ENCODE assay signal across 8 mouse cellular contexts in genomic region chr9:121605414-121606278, GRCm38 (mm10). TPM values are rescaled to one million over a fixed set of nuclear protein-coding genes. Genes with fewer than 3 reads are reported as not detected.
DNase-seq lines count a peak whose midpoint lies in the region; ATAC-seq and TF ChIP-seq lines count a peak whose summit lies in the region.

No protein-coding gene starts in this region.

- H3K27me3 ChIP-seq in C2C12 (ENCODE audit: control insufficient read depth, insufficient read depth, insufficient read length) = peaks cover 17% of the 10 kb centered on the region
- 0 out of 2 replicates have a peak, but pooled peaks cover 4% of the 10 kb centered on the region for H3K27me3 ChIP-seq in embryonic facial prominence, embryonic 15.5 days
- 0 out of 2 replicates have a peak, but pooled peaks cover 2% of the 10 kb centered on the region for H3K27me3 ChIP-seq in heart, embryonic 11.5 days (ENCODE audit: control insufficient read depth, insufficient read depth, low read length)
- H3K27me3 ChIP-seq in kidney, embryonic 16.5 days (ENCODE audit: insufficient read depth, low read length) = no peaks in the 10 kb centered on the region
- peaks cover 9% of the 10 kb centered on the region; the same call in 1 of the 2 replicates for H3K27me3 ChIP-seq in liver, embryonic 11.5 days (replicated peaks; ENCODE audit: control insufficient read depth, insufficient read depth, low read length)
- 0 out of 2 replicates have a peak, but pooled peaks cover 2% of the 10 kb centered on the region for H3K27me3 ChIP-seq in neural tube, embryonic 15.5 days (replicated peaks)

- H3ac ChIP-seq in C2C12 (ENCODE audit: control insufficient read depth, insufficient read length, low read depth) = no peak overlapping the region

- H3K79me2 ChIP-seq in C2C12 (ENCODE audit: control insufficient read depth, insufficient read depth) = no peaks in the 10 kb centered on the region

- H3K79me3 ChIP-seq in C2C12 (ENCODE audit: low read depth) = no peaks in the 10 kb centered on the region

- no peak overlapping the region for H3K9ac ChIP-seq in embryonic facial prominence, embryonic 15.5 days
- no peak overlapping the region for H3K9ac ChIP-seq in heart, embryonic 11.5 days (ENCODE audit: low read depth, low read length)
- no peak overlapping the region for H3K9ac ChIP-seq in kidney, embryonic 16.5 days (replicated peaks; ENCODE audit: low read length)
- no peak overlapping the region for H3K9ac ChIP-seq in liver, embryonic 11.5 days (ENCODE audit: low read depth, low read length)
- no peak overlapping the region for H3K9ac ChIP-seq in neural tube, embryonic 15.5 days (replicated peaks)

- no peak overlapping the region for H3K4me2 ChIP-seq in embryonic facial prominence, embryonic 15.5 days (replicated peaks)
- no peak overlapping the region for H3K4me2 ChIP-seq in heart, embryonic 11.5 days
- no peak overlapping the region for H3K4me2 ChIP-seq in kidney, embryonic 16.5 days (replicated peaks; ENCODE audit: low read depth, low read length)
- H3K4me2 ChIP-seq in liver, embryonic 11.5 days = no peak overlapping the region
- no peak overlapping the region for H3K4me2 ChIP-seq in neural tube, embryonic 15.5 days

- peak; percentile 39; the same call in 1 of the 2 replicates for ATAC-seq in embryonic facial prominence, embryonic 15.5 days (ENCODE audit: insufficient number of reproducible peaks, low FRiP score, low TSS enrichment, low read depth)
- 0 out of 2 replicates have a peak, but pooled peaks have one; percentile 40 for ATAC-seq in heart, embryonic 11.5 days (replicated peaks; ENCODE audit: insufficient number of reproducible peaks, low FRiP score, low TSS enrichment)
- ATAC-seq in kidney, embryonic 16.5 days (ENCODE audit: low FRiP score, low TSS enrichment) = peak; percentile 62; the same call in 1 of the 2 replicates
- no peak for ATAC-seq in liver, embryonic 11.5 days (replicated peaks; ENCODE audit: low FRiP score)
- peak; percentile 84 for ATAC-seq in neural tube, embryonic 15.5 days (ENCODE audit: low FRiP score)

- no peaks in the 10 kb centered on the region for H3K4me1 ChIP-seq in bone marrow, adult 2 months (ENCODE audit: control insufficient read depth, insufficient read depth, low read length)
- H3K4me1 ChIP-seq in embryonic facial prominence, embryonic 15.5 days = peaks cover 12% of the 10 kb centered on the region
- H3K4me1 ChIP-seq in heart, embryonic 11.5 days (ENCODE audit: control insufficient read depth, insufficient read depth, low read length) = peaks cover 4% of the 10 kb centered on the region; the same call in 1 of the 2 replicates
- H3K4me1 ChIP-seq in kidney, embryonic 16.5 days (ENCODE audit: insufficient read depth, low read length) = peaks cover 6% of the 10 kb centered on the region; the same call in 1 of the 2 replicates
- no peaks in the 10 kb centered on the region for H3K4me1 ChIP-seq in liver, embryonic 11.5 days (replicated peaks; ENCODE audit: control insufficient read depth, insufficient read depth, low read length)
- H3K4me1 ChIP-seq in neural tube, embryonic 15.5 days = 0 out of 2 replicates have a peak, but pooled peaks cover 2% of the 10 kb centered on the region

- no peak for TF ChIP-seq POLR2A in bone marrow, adult 2 months (IDR thresholded peaks at IDR 0.05; ENCODE audit: borderline replicate concordance, control insufficient read depth, low read depth, low read length)

- peak; percentile 68 for TF ChIP-seq CTCF in C2C12 (IDR thresholded peaks at IDR 0.05; ENCODE audit: control insufficient read depth, insufficient read depth, insufficient read length)
- peak; percentile 68 for TF ChIP-seq CTCF in bone marrow, adult 2 months (IDR thresholded peaks at IDR 0.05; ENCODE audit: control insufficient read depth, insufficient read depth, low read length)

- DNase-seq in liver, embryonic 11.5 days (ENCODE audit: low spot score) = peak; percentile 59
- peak; percentile 59 for DNase-seq in testis, postnatal 14 days (ENCODE audit: low spot score)

- H3K9me3 ChIP-seq in embryonic facial prominence, embryonic 15.5 days (replicated peaks) = no peaks in the 10 kb centered on the region
- H3K9me3 ChIP-seq in heart, embryonic 11.5 days (replicated peaks; ENCODE audit: control insufficient read depth, low read length) = no peaks in the 10 kb centered on the region
- H3K9me3 ChIP-seq in kidney, embryonic 16.5 days (ENCODE audit: low read length) = no peaks in the 10 kb centered on the region
- H3K9me3 ChIP-seq in liver, embryonic 11.5 days (ENCODE audit: control insufficient read depth, low read length) = no peaks in the 10 kb centered on the region
- H3K9me3 ChIP-seq in neural tube, embryonic 15.5 days (replicated peaks) = no peaks in the 10 kb centered on the region

- no peaks in the 10 kb centered on the region for H3K36me3 ChIP-seq in C2C12 (ENCODE audit: control insufficient read depth, insufficient read depth)
- H3K36me3 ChIP-seq in embryonic facial prominence, embryonic 15.5 days = no peaks in the 10 kb centered on the region
- H3K36me3 ChIP-seq in heart, embryonic 11.5 days (ENCODE audit: control insufficient read depth, insufficient read depth, low read length) = no peaks in the 10 kb centered on the region
- H3K36me3 ChIP-seq in kidney, embryonic 16.5 days (ENCODE audit: insufficient read depth, low read length) = no peaks in the 10 kb centered on the region
- H3K36me3 ChIP-seq in liver, embryonic 11.5 days (ENCODE audit: control insufficient read depth, insufficient read depth, low read length) = no peaks in the 10 kb centered on the region
- no peaks in the 10 kb centered on the region for H3K36me3 ChIP-seq in neural tube, embryonic 15.5 days

- H3K4me3 ChIP-seq in C2C12 (ENCODE audit: insufficient read depth, poor library complexity, severe bottlenecking) = no peak overlapping the region
- no peak overlapping the region for H3K4me3 ChIP-seq in bone marrow, adult 2 months (replicated peaks; ENCODE audit: control insufficient read depth, low read depth, low read length)
- H3K4me3 ChIP-seq in embryonic facial prominence, embryonic 15.5 days (replicated peaks) = no peak overlapping the region
- H3K4me3 ChIP-seq in heart, embryonic 11.5 days (ENCODE audit: low read depth, low read length) = no peak overlapping the region
- H3K4me3 ChIP-seq in kidney, embryonic 16.5 days (ENCODE audit: low read length) = no peak overlapping the region
- H3K4me3 ChIP-seq in liver, embryonic 11.5 days (ENCODE audit: low read depth, low read length) = no peak overlapping the region
- no peak overlapping the region for H3K4me3 ChIP-seq in neural tube, embryonic 15.5 days (replicated peaks)

- no peak overlapping the region for H3K27ac ChIP-seq in bone marrow, adult 2 months (ENCODE audit: control insufficient read depth, insufficient read depth, low read depth, low read length, poor library complexity)
- no peak overlapping the region for H3K27ac ChIP-seq in embryonic facial prominence, embryonic 15.5 days (replicated peaks)
- H3K27ac ChIP-seq in heart, embryonic 11.5 days (ENCODE audit: low read depth, low read length) = no peak overlapping the region
- H3K27ac ChIP-seq in kidney, embryonic 16.5 days (ENCODE audit: low read length) = no peak overlapping the region
- no peak overlapping the region for H3K27ac ChIP-seq in liver, embryonic 11.5 days (ENCODE audit: low read depth, low read length)
- no peak overlapping the region for H3K27ac ChIP-seq in neural tube, embryonic 15.5 days (replicated peaks)

- WGBS in bone marrow, adult 2 months = 51% methylated on average over 12 of the region's 12 CpGs
- WGBS in embryonic facial prominence, embryonic 15.5 days = 55% methylated on average over 12 of the region's 12 CpGs
- WGBS in heart, embryonic 11.5 days (ENCODE audit: insufficient replicate concordance) = 50% methylated on average over 12 of the region's 12 CpGs
- 57% methylated on average over 12 of the region's 12 CpGs for WGBS in kidney, embryonic 16.5 days
- 52% methylated on average over 12 of the region's 12 CpGs for WGBS in liver, embryonic 11.5 days
- WGBS in neural tube, embryonic 15.5 days = 59% methylated on average over 12 of the region's 12 CpGs

TF ChIP-seq in C2C12, 6 proteins besides CTCF, POLR2A, EP300 and RAD21:
- TF ChIP-seq USF1 (IDR thresholded peaks at IDR 0.05; ENCODE audit: low read depth) = no peak
- no peak for TF ChIP-seq MYOD1 (IDR thresholded peaks at IDR 0.05; ENCODE audit: control insufficient read depth, insufficient read length, low read depth)
- TF ChIP-seq FOSL1 (IDR thresholded peaks at IDR 0.05; ENCODE audit: insufficient read depth, low read length, poor library complexity, severe bottlenecking) = no peak
- no peak for TF ChIP-seq MYOG (IDR thresholded peaks at IDR 0.05; ENCODE audit: control insufficient read depth, extremely low read depth, insufficient read length)
- TF ChIP-seq MAX (IDR thresholded peaks at IDR 0.05) = no peak
- no peak for TF ChIP-seq CEBPB (IDR thresholded peaks at IDR 0.05; ENCODE audit: low read depth)

RNA-seq across cellular contexts. Expression of gene Lyzl4, which starts 36.2 kb away (rescaled TPM):
- polyA plus RNA-seq in C2C12 (2012; fragmentation: generic; extraction: Trizol) = not detected
- not detected in 2 replicates for polyA plus RNA-seq in bone marrow, adult 2 months (2011; ENCODE audit: insufficient read depth, insufficient read length, low replicate concordance, missing spikeins)
- polyA plus RNA-seq in embryonic facial prominence, embryonic 15.5 days (2015; fragmentation: Nextera tagmentation; extraction: Ambion mirVana) = 0.74 and 1.0 TPM in 2 replicates
- polyA plus RNA-seq in heart, embryonic 11.5 days (2014; fragmentation: Nextera tagmentation; extraction: Ambion mirVana) = not detected in 2 replicates
- polyA plus RNA-seq in kidney, embryonic 16.5 days (2015; fragmentation: Nextera tagmentation; extraction: Ambion mirVana) = 0.25 TPM in 1 of 2 replicates, not detected in the other
- polyA plus RNA-seq in liver, embryonic 11.5 days (2014; fragmentation: Nextera tagmentation; extraction: Ambion mirVana) = not detected in 2 replicates
- 0.77 TPM in 1 of 2 replicates, not detected in the other for polyA plus RNA-seq in neural tube, embryonic 15.5 days (2015; fragmentation: Nextera tagmentation; extraction: Ambion mirVana)

RNA-seq across cellular contexts. Expression of gene Vipr1, which starts 36.9 kb away (rescaled TPM):
- 0.19 TPM for polyA plus RNA-seq in C2C12 (2012; fragmentation: generic; extraction: Trizol)
- 0.72 TPM in 1 of 2 replicates, not detected in the other for polyA plus RNA-seq in bone marrow, adult 2 months (2011; ENCODE audit: insufficient read depth, insufficient read length, low replicate concordance, missing spikeins)
- 0.63 and 0.66 TPM in 2 replicates for polyA plus RNA-seq in embryonic facial prominence, embryonic 15.5 days (2015; fragmentation: Nextera tagmentation; extraction: Ambion mirVana)
- polyA plus RNA-seq in heart, embryonic 11.5 days (2014; fragmentation: Nextera tagmentation; extraction: Ambion mirVana) = 0.17 TPM in 1 of 2 replicates, not detected in the other
- polyA plus RNA-seq in kidney, embryonic 16.5 days (2015; fragmentation: Nextera tagmentation; extraction: Ambion mirVana) = 0.04 and 0.40 TPM in 2 replicates
- 0.25 and 0.77 TPM in 2 replicates for polyA plus RNA-seq in liver, embryonic 11.5 days (2014; fragmentation: Nextera tagmentation; extraction: Ambion mirVana)
- 0.38 and 1.1 TPM in 2 replicates for polyA plus RNA-seq in neural tube, embryonic 15.5 days (2015; fragmentation: Nextera tagmentation; extraction: Ambion mirVana)
